Mouse (Mus musculus) kidney, adult 2 months (tissue): ENCODE measurements around the gene E130114P18Rik. TPM values are rescaled to one million over a fixed set of nuclear protein-coding genes. Genes with fewer than 3 reads are reported as not detected.

Source experiments
- DNase-seq: peaks from one replicate; pipeline ENCODE4 v3.0.0; 2021
- H3K27ac ChIP-seq: fragments of 200-500 bp; 2 replicates; pipeline ENCODE4 v1.5.1; 2012; ENCODE audit warnings: low read depth, low read length, control low read depth, inconsistent platforms; ENCODE audit not compliant: insufficient read depth
- H3K27me3 ChIP-seq: fragments of 200-500 bp; replicated peaks from 2 replicates; pipeline ENCODE4 v1.6.1; 2012; ENCODE audit warnings: mild to moderate bottlenecking, moderate library complexity, low read length, inconsistent platforms; ENCODE audit not compliant: control insufficient read depth, insufficient read depth
- H3K36me3 ChIP-seq: fragments of 200-500 bp; 2 replicates; pipeline ENCODE4 v1.6.1; 2012; ENCODE audit warnings: mild to moderate bottlenecking, moderate library complexity, low read length, inconsistent platforms; ENCODE audit not compliant: control insufficient read depth, insufficient read depth
- H3K4me1 ChIP-seq: fragments of 200-500 bp; 2 replicates; pipeline ENCODE4 v1.6.1; 2011; ENCODE audit warnings: low read length; ENCODE audit not compliant: control insufficient read depth, insufficient read depth
- H3K4me3 ChIP-seq: fragments of 200-500 bp; 2 replicates; pipeline ENCODE4 v1.5.1; 2011; ENCODE audit warnings: mild to moderate bottlenecking, low read depth, low read length, control low read depth; ENCODE audit not compliant: insufficient read depth
- CTCF ChIP-seq: fragments of 200-500 bp; conservative IDR thresholded peaks from 2 replicates; pipeline ENCODE4 v1.5.1; 2011; ENCODE audit warnings: low read depth, mild to moderate bottlenecking, control low read depth, low read length, moderate library complexity, mixed read lengths; ENCODE audit not compliant: insufficient read depth, insufficient read length
- POLR2A ChIP-seq: fragments of 200-500 bp; IDR thresholded peaks from one replicate; pipeline ENCODE4 v1.6.1; 2011; ENCODE audit warnings: low read depth, low read length, control low read depth
- WGBS: fragments of 180-500 bp; shearing (Covaris S2); methylation state at CpG from one replicate; pipeline ENCODE4 v1.1.7; 2018; 5-methylcytosine and 5-hydroxymethylcytosine counted together
- polyA plus RNA-seq: library from polyadenylated mRNA; depleted of rRNA; stranded (reverse); fragments of >200 nt; gene quantifications from 2 replicates; pipeline ENCODE4 v1.2.3, GENCODE M21; 2012

Gene E130114P18Rik
- polyA plus RNA-seq, 1 experiment = 0.45 TPM

DNA sequence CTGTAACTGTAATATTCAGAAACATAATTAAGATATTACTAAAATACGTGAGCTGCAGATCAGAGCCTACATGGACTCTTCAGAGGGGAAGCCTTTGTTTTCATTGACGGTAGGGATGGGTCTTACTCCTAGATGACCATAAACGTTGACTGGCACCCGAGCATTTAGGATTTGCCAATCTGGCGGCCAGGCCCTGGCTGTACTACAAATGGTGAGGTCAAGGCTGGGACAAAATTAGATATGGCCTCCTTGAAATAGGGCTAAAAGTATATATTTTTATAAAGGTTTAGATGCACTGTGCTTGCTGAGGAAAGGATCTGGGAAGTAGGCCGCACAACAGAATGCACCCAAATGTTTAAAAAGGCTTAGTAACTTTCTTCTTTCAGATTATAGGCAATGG is 4.6 kb upstream of the E130114P18Rik start:
- WGBS = 98% methylated on average over 6 of the region's 6 CpGs
- TF ChIP-seq CTCF = no peak
- DNase-seq = no peak
- H3K27ac ChIP-seq = no peak overlapping the region
- H3K4me1 ChIP-seq = peaks cover 9% of the 10 kb centered on the region
- H3K36me3 ChIP-seq = peaks cover 3% of the 10 kb centered on the region; the same call in 1 of the 2 replicates
- no peak overlapping the region for H3K4me3 ChIP-seq
- no peaks in the 10 kb centered on the region for H3K27me3 ChIP-seq

GRCm38 (mm10) chr4:97782069-97782468 is 4.2 kb upstream of the E130114P18Rik start:
- H3K36me3 ChIP-seq = peaks cover 3% of the 10 kb centered on the region; the same call in 1 of the 2 replicates
- 94% methylated on average over 3 of the region's 3 CpGs for WGBS
- no peak overlapping the region for H3K27ac ChIP-seq
- no peak for DNase-seq
- no peak overlapping the region for H3K4me3 ChIP-seq
- no peaks in the 10 kb centered on the region for H3K27me3 ChIP-seq
- peaks cover 9% of the 10 kb centered on the region for H3K4me1 ChIP-seq
- TF ChIP-seq POLR2A (no peak), CTCF (no peak)

DNA sequence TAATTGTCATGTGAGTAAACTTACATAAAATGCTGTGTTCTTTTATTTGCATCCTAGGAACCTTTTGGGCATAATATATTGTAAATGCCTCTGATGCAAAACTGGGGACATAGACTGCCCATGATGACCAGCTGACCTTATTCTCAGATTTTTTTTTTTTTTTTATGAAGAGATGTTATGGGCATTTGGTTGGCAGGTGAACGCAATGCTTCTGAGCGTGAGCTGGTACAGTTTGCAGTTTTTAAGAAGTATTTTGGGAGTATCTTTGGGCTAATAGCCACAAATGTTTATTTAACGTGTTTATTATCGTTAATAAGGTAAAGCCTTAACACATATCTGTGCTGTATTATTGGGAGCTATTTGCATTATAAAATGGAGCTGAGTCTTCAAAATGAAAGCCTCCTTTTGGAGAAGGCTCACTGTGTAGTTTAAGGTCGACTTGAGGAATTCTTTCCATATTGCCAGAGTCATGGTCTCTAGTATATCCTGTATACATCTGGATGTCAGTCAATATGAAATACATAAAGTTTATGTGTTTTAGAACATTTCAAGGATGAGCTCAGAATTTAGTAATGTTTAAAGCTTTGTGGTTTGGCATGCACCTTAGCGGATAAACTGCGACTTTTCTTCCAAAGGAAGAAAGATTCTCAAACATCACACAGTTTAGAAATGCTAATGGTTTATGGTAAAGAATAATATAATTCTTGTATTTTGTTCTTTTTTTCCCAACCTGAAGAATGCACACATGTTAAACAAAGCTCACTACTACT is 3.0 kb upstream of the E130114P18Rik start:
- Histone ChIP-seq H3K36me3 (peaks cover 3% of the 10 kb centered on the region; the same call in 1 of the 2 replicates), H3K27ac (no peak overlapping the region), H3K4me3 (no peak overlapping the region), H3K4me1 (peaks cover 9% of the 10 kb centered on the region), H3K27me3 (no peaks in the 10 kb centered on the region)
- TF ChIP-seq POLR2A (no peak), CTCF (no peak)
- 80% methylated on average over 7 of the region's 7 CpGs for WGBS
- DNase-seq = no peak

DNA sequence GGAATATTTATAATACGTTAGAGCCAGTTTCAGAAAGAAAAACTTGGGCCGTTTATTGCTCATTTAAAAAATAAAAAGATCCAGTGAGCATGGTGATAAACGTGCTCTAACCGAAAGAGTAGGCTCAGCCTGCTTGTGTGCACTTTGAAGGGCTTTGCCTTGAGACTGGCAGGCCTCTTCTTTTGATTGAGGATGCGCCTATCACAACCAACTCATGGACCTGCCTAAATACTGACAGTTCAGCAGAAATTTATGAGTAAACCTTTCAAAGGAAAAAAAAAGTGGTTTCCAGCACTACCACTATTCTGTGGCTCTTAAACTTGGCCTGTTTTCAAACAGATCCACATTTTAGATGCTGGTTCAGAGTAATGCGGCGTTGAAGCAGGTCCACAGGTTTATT is 2.1 kb upstream of the E130114P18Rik start:
- Histone ChIP-seq H3K36me3 (peaks cover 3% of the 10 kb centered on the region; the same call in 1 of the 2 replicates), H3K4me1 (peaks cover 5% of the 10 kb centered on the region; the same call in 1 of the 2 replicates), H3K4me3 (peak overlapping the region; percentile 31), H3K27me3 (no peaks in the 10 kb centered on the region), H3K27ac (peak overlapping the region; percentile 60; the same call in 1 of the 2 replicates)
- peak; percentile 48 for DNase-seq
- WGBS = 47% methylated on average over 7 of the region's 7 CpGs
- TF ChIP-seq POLR2A (no peak), CTCF (no peak)

GRCm38 (mm10) chr4:97779003-97779930 is 1.4 kb upstream of the E130114P18Rik start:
- TF ChIP-seq POLR2A = no peak
- TF ChIP-seq CTCF = no peak
- Histone ChIP-seq H3K27me3 (no peaks in the 10 kb centered on the region), H3K4me1 (peaks cover 5% of the 10 kb centered on the region; the same call in 1 of the 2 replicates), H3K36me3 (peaks cover 3% of the 10 kb centered on the region; the same call in 1 of the 2 replicates), H3K27ac (peak overlapping the region; percentile 75), H3K4me3 (peak overlapping the region; percentile 100)
- 35% methylated on average over 18 of the region's 18 CpGs for WGBS
- no peak for DNase-seq

DNA sequence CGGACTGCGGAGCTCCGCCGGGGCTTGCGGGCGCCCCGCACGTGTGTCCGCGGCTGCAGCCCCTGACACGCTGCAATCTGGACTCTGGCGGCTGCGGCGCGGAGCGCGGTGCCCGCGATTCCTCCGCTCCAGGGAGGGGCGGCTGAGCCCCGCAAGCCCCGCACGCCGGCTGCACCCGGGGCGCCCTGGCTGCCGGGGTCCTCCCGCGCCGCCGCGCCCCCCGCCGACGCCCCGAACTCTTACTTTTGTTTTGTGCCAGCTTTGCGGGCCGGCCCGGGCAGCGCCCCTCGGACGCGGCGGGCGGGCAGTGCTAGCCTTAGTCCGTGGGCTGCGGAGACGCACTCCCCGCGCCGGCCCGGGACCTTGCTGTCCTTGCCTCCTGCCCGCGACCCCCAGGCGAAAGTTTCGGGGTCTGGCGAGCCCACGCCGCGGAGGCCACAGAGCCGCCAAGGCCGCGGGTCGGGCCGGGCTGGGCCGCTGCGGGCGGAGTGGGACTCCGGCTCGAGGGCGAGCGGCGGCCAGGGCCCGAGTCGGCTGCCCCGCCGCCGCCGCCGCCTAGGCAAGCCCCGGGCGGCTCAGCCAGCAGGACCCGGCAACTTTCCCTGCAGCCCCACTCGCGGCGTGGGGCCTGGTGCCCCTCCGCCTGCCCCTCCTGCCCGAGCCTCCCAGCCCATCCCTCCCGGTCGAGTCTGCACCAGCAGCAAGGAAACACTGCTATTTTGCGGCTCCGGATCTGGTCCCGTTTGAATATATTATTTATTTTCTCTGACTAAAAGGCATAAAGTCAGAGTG is 529 bp upstream of the E130114P18Rik start:
- Histone ChIP-seq H3K4me1 (peaks cover 5% of the 10 kb centered on the region; the same call in 1 of the 2 replicates), H3K4me3 (peak overlapping the region; percentile 100), H3K27me3 (no peaks in the 10 kb centered on the region), H3K27ac (peak overlapping the region; percentile 75), H3K36me3 (peaks cover 3% of the 10 kb centered on the region; the same call in 1 of the 2 replicates)
- DNase-seq = peak; percentile 45
- under 1% methylated on average over 94 of the region's 94 CpGs for WGBS
- TF ChIP-seq POLR2A = no peak
- TF ChIP-seq CTCF = no peak
